Mouse (Mus musculus): ENCODE measurements around the gene Man1a.

- TF ChIP-seq CTCF (IDR thresholded peaks at IDR 0.05; ENCODE audit: borderline replicate concordance, insufficient read depth, low read length), result no peak
- TF ChIP-seq POLR2A (IDR thresholded peaks at IDR 0.05; ENCODE audit: low read depth, low read length), result no peak
These were observed 596 bp upstream of the Man1a start for GRCm38 (mm10) chr10:54077005-54077404.

Data from embryonic fibroblast, embryonic 13.5 days (primary cell).